Mouse (Mus musculus) lung, adult 2 months (tissue): Measurements from ENCODE around the gene Fbxw8.

Source experiments
- CTCF ChIP-seq: fragments of 200-500 bp; IDR thresholded peaks from 2 replicates; pipeline ENCODE4 v1.5.1; 2011; ENCODE audit warnings: mild to moderate bottlenecking, low read length, control low read depth; ENCODE audit not compliant: insufficient read depth
- POLR2A ChIP-seq: fragments of 200-500 bp; IDR thresholded peaks from 2 replicates; pipeline ENCODE4 v1.6.1; 2011; ENCODE audit warnings: low read depth, mild to moderate bottlenecking, control low read depth, low read length, borderline replicate concordance; ENCODE audit errors: extremely low read depth

DNA sequence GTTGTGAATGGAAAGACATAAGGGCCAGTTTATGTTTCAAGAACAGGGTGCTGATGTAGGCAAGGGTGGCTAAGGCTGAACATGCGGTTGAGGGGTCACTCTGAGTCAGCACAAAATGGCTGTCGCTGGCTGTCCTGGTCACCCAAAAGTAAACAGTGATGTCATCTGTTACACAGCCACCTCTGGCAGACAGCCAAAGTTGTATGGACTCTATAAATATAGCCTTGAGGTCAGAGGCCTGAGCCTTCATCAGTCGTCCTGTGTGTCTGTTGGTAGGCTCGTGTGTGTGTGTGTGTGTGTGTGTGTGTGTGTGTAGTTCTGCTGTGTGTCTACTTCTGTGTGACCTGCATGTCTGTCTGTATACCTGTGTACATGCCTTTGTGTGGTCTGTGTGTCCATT is 1.7 kb upstream of the Fbxw8 start:
- TF ChIP-seq CTCF: no peak
- no peak for TF ChIP-seq POLR2A
